Mouse (Mus musculus): ENCODE results near the gene Hadh. TPM values are rescaled to one million over a fixed set of nuclear protein-coding genes. Genes with fewer than 3 reads are reported as not detected.

The Hadh gene
- 676 TPM for polyA plus RNA-seq (2014; fragmentation: Illumina TruSeq; extraction: RNeasy Lipid Tissue Mini Kit (QIAGEN cat#74804); ENCODE audit: low read depth, low replicate concordance)

GRCm38 (mm10) chr3:131271559-131272373 lies at the start of gene Hadh:
Hadh (minus strand) TSS chr3:131272101.

DNA sequence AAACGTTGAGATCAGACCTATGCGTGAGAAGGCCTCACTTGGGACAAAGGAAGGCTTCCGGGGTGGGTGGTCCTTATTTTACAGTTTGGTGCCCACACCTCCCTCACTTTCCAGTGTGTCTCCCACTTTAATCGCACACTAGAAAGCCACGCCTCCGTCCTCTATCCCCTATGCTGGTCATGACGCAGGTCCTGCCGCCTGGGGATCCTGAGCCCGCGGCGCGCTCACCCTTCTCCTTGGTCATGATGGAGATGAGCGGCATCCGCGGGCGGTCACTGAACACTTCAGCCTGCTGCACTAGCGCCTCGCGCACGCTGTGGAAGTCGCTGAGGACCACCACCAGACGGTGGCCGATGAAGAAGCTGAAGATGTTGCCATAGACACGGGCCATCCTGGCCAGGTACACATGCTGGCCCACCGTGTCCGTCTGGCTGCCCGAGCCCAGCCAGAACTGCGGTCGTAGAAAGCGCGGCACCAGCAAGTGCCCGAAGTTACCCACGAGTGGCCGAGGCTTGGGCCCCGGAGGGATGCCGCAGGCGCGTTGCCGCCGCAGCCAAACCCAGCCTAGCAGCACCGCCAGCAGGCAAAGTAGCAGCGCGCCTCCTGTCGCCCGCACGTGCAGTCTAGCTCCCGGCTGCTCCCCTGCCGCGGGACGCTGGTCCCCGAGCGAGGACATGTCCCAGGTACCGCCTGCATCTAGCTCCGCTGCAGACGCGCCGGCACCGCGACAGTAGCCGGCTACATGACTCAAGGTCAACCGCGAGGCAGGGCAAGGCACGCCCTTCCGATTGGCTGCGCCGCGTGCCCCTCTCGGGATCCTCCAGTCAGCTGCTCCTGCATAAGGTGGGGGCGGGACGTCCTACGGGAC lies 30.8 kb upstream of the Hadh start, which contains the start of gene Cyp2u1:
Gene Cyp2u1 (minus strand): TSS at position 776 of the 868 bp plus-strand sequence.

Other genes starting within 250 kb of the Hadh start
- not detected for gene Lef1, start 161.6 kb downstream of the Hadh start, polyA plus RNA-seq (2014; fragmentation: Illumina TruSeq; extraction: RNeasy Lipid Tissue Mini Kit (QIAGEN cat#74804); ENCODE audit: low read depth, low replicate concordance)
- 7.3 TPM for gene Cyp2u1, start 31.1 kb upstream of the Hadh start, polyA plus RNA-seq (2014; fragmentation: Illumina TruSeq; extraction: RNeasy Lipid Tissue Mini Kit (QIAGEN cat#74804); ENCODE audit: low read depth, low replicate concordance)
- gene Sgms2, start 219.3 kb upstream of the Hadh start, polyA plus RNA-seq (2014; fragmentation: Illumina TruSeq; extraction: RNeasy Lipid Tissue Mini Kit (QIAGEN cat#74804); ENCODE audit: low read depth, low replicate concordance), result 0.86 TPM